Mouse (Mus musculus): Measurements from ENCODE around the gene Kif22. TPM values are rescaled to one million over a fixed set of nuclear protein-coding genes. Genes with fewer than 3 reads are reported as not detected.
A peak's percentile ranks its signal among the peaks of the same experiment; 100 is the strongest.
"Not testable (repeated sequence)": the region's sequence is repeated elsewhere in the genome, so short reads cannot be mapped to it uniquely, and the experiment has no call there.

Kif22 gene
- polyA plus RNA-seq (2014; fragmentation: Nextera tagmentation; extraction: Ambion mirVana): 152 and 170 TPM in 2 replicates

GRCm38 (mm10) chr7:127041851-127042672, at the start of gene Kif22:
TSS of gene Kif22 (minus strand) at chr7:127042471.
- peak; percentile 87 for ATAC-seq (replicated peaks; ENCODE audit: low FRiP score)
- Histone ChIP-seq H3K36me3 (ENCODE audit: control insufficient read depth, insufficient read depth, low read length) (peaks cover 16% of the 10 kb centered on the region), H3K27me3 (replicated peaks; ENCODE audit: control insufficient read depth, insufficient read depth, low read length) (no peaks in the 10 kb centered on the region), H3K9me3 (ENCODE audit: control insufficient read depth, low read length) (no peaks in the 10 kb centered on the region), H3K9ac (ENCODE audit: low read depth, low read length) (peak within 1 kb of the TSS; percentile 94), H3K4me3 (ENCODE audit: low read depth, low read length) (peak within 1 kb of the TSS; percentile 99), H3K27ac (ENCODE audit: low read depth, low read length) (peak within 1 kb of the TSS; percentile 83), H3K4me2 (peak within 1 kb of the TSS; percentile 94), H3K4me1 (replicated peaks; ENCODE audit: control insufficient read depth, insufficient read depth, low read length) (peaks cover 15% of the 10 kb centered on the region)
- under 1% methylated on average over 53 of the region's 53 CpGs for WGBS
- peak; percentile 85 for DNase-seq (ENCODE audit: low spot score)

DNA sequence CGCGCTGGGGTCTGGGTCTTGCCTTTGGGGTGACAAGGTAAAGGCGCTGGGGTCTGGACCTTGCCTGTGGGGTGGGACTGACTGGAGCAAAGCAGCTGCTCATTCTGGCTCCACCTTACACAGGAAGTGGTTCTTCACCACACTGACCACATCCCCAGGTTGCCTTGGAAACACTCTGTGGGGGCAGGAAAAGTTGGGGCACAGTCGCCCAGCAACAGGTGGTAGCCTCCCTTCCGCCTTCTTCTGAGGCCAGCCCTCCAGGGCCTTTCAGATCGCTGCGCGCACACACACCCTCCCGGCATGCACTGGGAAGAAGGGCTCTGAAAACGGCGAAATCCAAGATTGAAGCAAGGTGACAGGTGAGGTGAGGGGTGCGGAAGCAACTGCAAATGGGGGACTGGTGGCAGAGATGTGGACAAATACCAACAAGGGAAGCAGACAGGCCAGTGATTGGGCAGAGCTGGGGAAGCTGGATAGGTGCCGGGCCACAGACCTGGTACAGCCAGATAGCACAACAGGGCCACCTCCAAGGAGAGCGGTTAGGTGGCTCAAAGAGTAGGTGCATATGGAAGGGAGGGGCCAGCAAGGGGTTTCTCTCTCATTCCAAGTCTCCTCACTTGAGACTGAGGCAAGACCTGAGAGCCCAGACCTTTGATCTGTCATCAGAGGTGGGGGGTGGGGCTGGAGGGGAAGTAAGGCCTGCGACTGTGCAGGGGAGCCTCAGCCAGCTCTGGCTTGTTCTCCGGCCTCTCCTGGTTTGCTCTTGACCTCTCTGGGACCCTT, 49.0 kb upstream of the Kif22 start, which contains the start of gene AI467606:
TSS of gene AI467606 (plus strand) at position 246 of the 783 bp plus-strand sequence.
- peak within 1 kb of the TSS; percentile 95 for H3K27ac ChIP-seq (ENCODE audit: low read depth, low read length)
- no peaks in the 10 kb centered on the region for H3K27me3 ChIP-seq (replicated peaks; ENCODE audit: control insufficient read depth, insufficient read depth, low read length)
- ATAC-seq (replicated peaks; ENCODE audit: low FRiP score) (peak; percentile 85), DNase-seq (ENCODE audit: low spot score) (peak; percentile 78)
- no peaks in the 10 kb centered on the region for H3K9me3 ChIP-seq (ENCODE audit: control insufficient read depth, low read length)
- 29% methylated on average over 16 of the region's 16 CpGs for WGBS
- H3K4me3 ChIP-seq (ENCODE audit: low read depth, low read length): peak within 1 kb of the TSS; percentile 46
- peak within 1 kb of the TSS; percentile 70 for H3K9ac ChIP-seq (ENCODE audit: low read depth, low read length)
- H3K4me1 ChIP-seq (replicated peaks; ENCODE audit: control insufficient read depth, insufficient read depth, low read length): peaks cover 40% of the 10 kb centered on the region
- peaks cover 3% of the 10 kb centered on the region; the same call in 1 of the 2 replicates for H3K36me3 ChIP-seq (ENCODE audit: control insufficient read depth, insufficient read depth, low read length)
- H3K4me2 ChIP-seq: peak within 1 kb of the TSS; percentile 67

- 50% methylated on average over 20 of the region's 20 CpGs for WGBS
- DNase-seq (ENCODE audit: low spot score): no peak
- Histone ChIP-seq H3K27me3 (replicated peaks; ENCODE audit: control insufficient read depth, insufficient read depth, low read length) (no peaks in the 10 kb centered on the region), H3K36me3 (ENCODE audit: control insufficient read depth, insufficient read depth, low read length) (peaks cover 3% of the 10 kb centered on the region; the same call in 1 of the 2 replicates), H3K9ac (ENCODE audit: low read depth, low read length) (peak overlapping the region; percentile 70), H3K4me2 (peak overlapping the region; percentile 67), H3K4me1 (replicated peaks; ENCODE audit: control insufficient read depth, insufficient read depth, low read length) (peaks cover 43% of the 10 kb centered on the region), H3K9me3 (ENCODE audit: control insufficient read depth, low read length) (no peaks in the 10 kb centered on the region), H3K4me3 (ENCODE audit: low read depth, low read length) (peak overlapping the region; percentile 46), H3K27ac (ENCODE audit: low read depth, low read length) (peak overlapping the region; percentile 95)
- ATAC-seq (replicated peaks; ENCODE audit: low FRiP score): peak; percentile 2
Measured at GRCm38 (mm10) chr7:127090154-127091113, 48.2 kb upstream of the Kif22 start.

- ATAC-seq (replicated peaks; ENCODE audit: low FRiP score) (no peak), DNase-seq (ENCODE audit: low spot score) (peak; percentile 54)
- peak overlapping the region; percentile 68 for H3K9ac ChIP-seq (ENCODE audit: low read depth, low read length)
- peaks cover 3% of the 10 kb centered on the region; the same call in 1 of the 2 replicates for H3K36me3 ChIP-seq (ENCODE audit: control insufficient read depth, insufficient read depth, low read length)
- peaks cover 44% of the 10 kb centered on the region for H3K4me1 ChIP-seq (replicated peaks; ENCODE audit: control insufficient read depth, insufficient read depth, low read length)
- H3K4me2 ChIP-seq: peak overlapping the region; percentile 79
- H3K27ac ChIP-seq (ENCODE audit: low read depth, low read length): peak overlapping the region; percentile 90
- WGBS: 15% methylated on average over 27 of the region's 27 CpGs
- H3K27me3 ChIP-seq (replicated peaks; ENCODE audit: control insufficient read depth, insufficient read depth, low read length): no peaks in the 10 kb centered on the region
- peak overlapping the region; percentile 33; the same call in 1 of the 2 replicates for H3K4me3 ChIP-seq (ENCODE audit: low read depth, low read length)
- H3K9me3 ChIP-seq (ENCODE audit: control insufficient read depth, low read length): no peaks in the 10 kb centered on the region
Measured at GRCm38 (mm10) chr7:127088901-127089845, 46.9 kb upstream of the Kif22 start.

GRCm38 (mm10) chr7:127088083-127088482, 45.8 kb upstream of the Kif22 start:
- no peak for ATAC-seq (replicated peaks; ENCODE audit: low FRiP score)
- H3K27ac ChIP-seq (ENCODE audit: low read depth, low read length): peak overlapping the region; percentile 62
- no peak overlapping the region for H3K9ac ChIP-seq (ENCODE audit: low read depth, low read length)
- 68% methylated on average over 3 of the region's 3 CpGs for WGBS
- H3K4me3 ChIP-seq (ENCODE audit: low read depth, low read length): no peak overlapping the region
- DNase-seq (ENCODE audit: low spot score): no peak
- H3K4me2 ChIP-seq: no peak overlapping the region
- peaks cover 3% of the 10 kb centered on the region; the same call in 1 of the 2 replicates for H3K36me3 ChIP-seq (ENCODE audit: control insufficient read depth, insufficient read depth, low read length)
- H3K4me1 ChIP-seq (replicated peaks; ENCODE audit: control insufficient read depth, insufficient read depth, low read length): peaks cover 42% of the 10 kb centered on the region
- no peaks in the 10 kb centered on the region for H3K9me3 ChIP-seq (ENCODE audit: control insufficient read depth, low read length)
- no peaks in the 10 kb centered on the region for H3K27me3 ChIP-seq (replicated peaks; ENCODE audit: control insufficient read depth, insufficient read depth, low read length)

GRCm38 (mm10) chr7:127087278-127088010, 45.2 kb upstream of the Kif22 start, which contains the start of gene Zg16:
TSS of gene Zg16 (minus strand) at chr7:127087328.
- Histone ChIP-seq H3K4me1 (replicated peaks; ENCODE audit: control insufficient read depth, insufficient read depth, low read length) (peaks cover 40% of the 10 kb centered on the region), H3K27ac (ENCODE audit: low read depth, low read length) (peak within 1 kb of the TSS; percentile 62)
- not testable (repeated sequence) for H3K27me3 ChIP-seq (replicated peaks; ENCODE audit: control insufficient read depth, insufficient read depth, low read length); H3K36me3 ChIP-seq (ENCODE audit: control insufficient read depth, insufficient read depth, low read length); H3K4me2 ChIP-seq; H3K9ac ChIP-seq (ENCODE audit: low read depth, low read length); H3K4me3 ChIP-seq (ENCODE audit: low read depth, low read length); ATAC-seq (replicated peaks; ENCODE audit: low FRiP score); DNase-seq (ENCODE audit: low spot score); H3K9me3 ChIP-seq (ENCODE audit: control insufficient read depth, low read length)
- 64% methylated on average over 6 of the region's 6 CpGs for WGBS

DNA sequence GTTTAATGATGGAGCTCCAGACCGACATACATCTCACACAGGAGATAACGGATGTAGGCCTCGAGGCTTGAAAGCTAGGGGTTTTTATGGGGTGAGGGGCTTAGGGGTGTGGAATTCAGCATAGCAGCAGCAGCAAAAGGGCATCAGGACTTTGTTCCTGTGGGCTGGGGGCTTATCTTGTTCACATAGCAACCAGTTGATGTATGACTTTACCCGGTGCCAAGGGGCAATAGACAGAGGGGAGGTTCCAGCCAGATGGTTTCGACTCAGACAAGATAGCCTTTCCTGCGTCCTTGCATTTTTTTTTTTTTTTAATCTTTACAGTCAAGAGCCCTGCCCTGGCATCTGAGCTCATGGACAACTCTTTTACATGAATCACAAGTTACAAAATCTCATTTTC, 43.5 kb upstream of the Kif22 start:
- peaks cover 29% of the 10 kb centered on the region for H3K4me1 ChIP-seq (replicated peaks; ENCODE audit: control insufficient read depth, insufficient read depth, low read length)
- not testable (repeated sequence) for H3K36me3 ChIP-seq (ENCODE audit: control insufficient read depth, insufficient read depth, low read length); H3K27me3 ChIP-seq (replicated peaks; ENCODE audit: control insufficient read depth, insufficient read depth, low read length); H3K4me2 ChIP-seq; H3K9ac ChIP-seq (ENCODE audit: low read depth, low read length); H3K9me3 ChIP-seq (ENCODE audit: control insufficient read depth, low read length); H3K4me3 ChIP-seq (ENCODE audit: low read depth, low read length); DNase-seq (ENCODE audit: low spot score)
- peak overlapping the region; percentile 38 for H3K27ac ChIP-seq (ENCODE audit: low read depth, low read length)
- peak; percentile 48; the same call in 1 of the 2 replicates for ATAC-seq (replicated peaks; ENCODE audit: low FRiP score)
- 32% methylated on average over 6 of the region's 6 CpGs for WGBS

Data from liver, embryonic 11.5 days (tissue).